Mouse (Mus musculus) ES-E14 (cell line): ENCODE measurements at regions not wholly inside any gene's neighbourhood (a gene's known extent, or its start where the extent isn't known, plus 50 kb on each side); places are given as distances from the start of the nearest gene placed in this dataset.

Experiments used
- HCFC1 ChIP-seq: IDR thresholded peaks from 2 replicates; pipeline ENCODE4 v1.6.1; 2012; ENCODE audit warnings: low read length, inconsistent platforms, borderline replicate concordance; ENCODE audit not compliant: insufficient read depth
- ZNF384 ChIP-seq: IDR thresholded peaks from 2 replicates; pipeline ENCODE4 v1.6.1; 2012; ENCODE audit warnings: low read depth, low read length, inconsistent platforms

- TF ChIP-seq HCFC1 (no peak), ZNF384 (no peak)
Measured at GRCm38 (mm10) chr2:159232266-159232665, 437.7 kb downstream of the Dhx35 start.
